Mouse (Mus musculus) kidney, adult 2 months (tissue): Measurements from ENCODE around the gene Inf2. TPM values are rescaled to one million over a fixed set of nuclear protein-coding genes. Genes with fewer than 3 reads are reported as not detected.

Experiments used
- DNase-seq: peaks from one replicate; pipeline ENCODE4 v3.0.0; 2021
- H3K27ac ChIP-seq: fragments of 200-500 bp; 2 replicates; pipeline ENCODE4 v1.5.1; 2012; ENCODE audit warnings: low read depth, low read length, control low read depth, inconsistent platforms; ENCODE audit not compliant: insufficient read depth
- H3K27me3 ChIP-seq: fragments of 200-500 bp; replicated peaks from 2 replicates; pipeline ENCODE4 v1.6.1; 2012; ENCODE audit warnings: mild to moderate bottlenecking, moderate library complexity, low read length, inconsistent platforms; ENCODE audit not compliant: control insufficient read depth, insufficient read depth
- H3K36me3 ChIP-seq: fragments of 200-500 bp; 2 replicates; pipeline ENCODE4 v1.6.1; 2012; ENCODE audit warnings: mild to moderate bottlenecking, moderate library complexity, low read length, inconsistent platforms; ENCODE audit not compliant: control insufficient read depth, insufficient read depth
- H3K4me1 ChIP-seq: fragments of 200-500 bp; 2 replicates; pipeline ENCODE4 v1.6.1; 2011; ENCODE audit warnings: low read length; ENCODE audit not compliant: control insufficient read depth, insufficient read depth
- H3K4me3 ChIP-seq: fragments of 200-500 bp; 2 replicates; pipeline ENCODE4 v1.5.1; 2011; ENCODE audit warnings: mild to moderate bottlenecking, low read depth, low read length, control low read depth; ENCODE audit not compliant: insufficient read depth
- CTCF ChIP-seq: fragments of 200-500 bp; conservative IDR thresholded peaks from 2 replicates; pipeline ENCODE4 v1.5.1; 2011; ENCODE audit warnings: low read depth, mild to moderate bottlenecking, control low read depth, low read length, moderate library complexity, mixed read lengths; ENCODE audit not compliant: insufficient read depth, insufficient read length
- POLR2A ChIP-seq: fragments of 200-500 bp; IDR thresholded peaks from one replicate; pipeline ENCODE4 v1.6.1; 2011; ENCODE audit warnings: low read depth, low read length, control low read depth
- WGBS: fragments of 180-500 bp; shearing (Covaris S2); methylation state at CpG from one replicate; pipeline ENCODE4 v1.1.7; 2018; 5-methylcytosine and 5-hydroxymethylcytosine counted together
- polyA plus RNA-seq: library from polyadenylated mRNA; depleted of rRNA; stranded (reverse); fragments of >200 nt; gene quantifications from 2 replicates; pipeline ENCODE4 v1.2.3, GENCODE M21; 2012

Inf2 gene
- polyA plus RNA-seq, 1 experiment = 9.6 TPM

DNA sequence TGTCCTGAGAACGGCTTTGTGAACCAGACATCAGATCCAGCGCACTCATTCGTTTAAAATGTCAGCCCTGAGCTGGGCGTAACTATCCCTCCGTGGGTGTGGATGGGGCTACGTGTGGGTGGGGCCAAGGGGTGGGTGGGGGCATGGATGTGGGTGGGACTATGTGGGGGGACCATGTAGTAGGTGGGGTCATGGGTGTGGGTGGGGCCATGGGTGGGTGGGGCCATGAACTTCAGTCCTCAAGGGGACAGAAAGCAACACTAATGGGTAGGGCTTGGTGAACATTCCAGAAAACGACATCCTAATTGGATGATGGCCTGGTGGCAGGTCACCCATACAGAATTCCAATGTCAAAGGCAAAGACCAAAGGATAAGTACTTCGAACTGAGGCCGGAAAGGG lies 44.6 kb upstream of the Inf2 start:
- WGBS = 71% methylated on average over 9 of the region's 9 CpGs
- DNase-seq = no peak
- H3K36me3 ChIP-seq = no peaks in the 10 kb centered on the region
- TF ChIP-seq POLR2A (no peak), CTCF (no peak)
- H3K4me1 ChIP-seq = peaks cover 3% of the 10 kb centered on the region; the same call in 1 of the 2 replicates
- no peak overlapping the region for H3K4me3 ChIP-seq
- no peak overlapping the region for H3K27ac ChIP-seq
- no peaks in the 10 kb centered on the region for H3K27me3 ChIP-seq

DNA sequence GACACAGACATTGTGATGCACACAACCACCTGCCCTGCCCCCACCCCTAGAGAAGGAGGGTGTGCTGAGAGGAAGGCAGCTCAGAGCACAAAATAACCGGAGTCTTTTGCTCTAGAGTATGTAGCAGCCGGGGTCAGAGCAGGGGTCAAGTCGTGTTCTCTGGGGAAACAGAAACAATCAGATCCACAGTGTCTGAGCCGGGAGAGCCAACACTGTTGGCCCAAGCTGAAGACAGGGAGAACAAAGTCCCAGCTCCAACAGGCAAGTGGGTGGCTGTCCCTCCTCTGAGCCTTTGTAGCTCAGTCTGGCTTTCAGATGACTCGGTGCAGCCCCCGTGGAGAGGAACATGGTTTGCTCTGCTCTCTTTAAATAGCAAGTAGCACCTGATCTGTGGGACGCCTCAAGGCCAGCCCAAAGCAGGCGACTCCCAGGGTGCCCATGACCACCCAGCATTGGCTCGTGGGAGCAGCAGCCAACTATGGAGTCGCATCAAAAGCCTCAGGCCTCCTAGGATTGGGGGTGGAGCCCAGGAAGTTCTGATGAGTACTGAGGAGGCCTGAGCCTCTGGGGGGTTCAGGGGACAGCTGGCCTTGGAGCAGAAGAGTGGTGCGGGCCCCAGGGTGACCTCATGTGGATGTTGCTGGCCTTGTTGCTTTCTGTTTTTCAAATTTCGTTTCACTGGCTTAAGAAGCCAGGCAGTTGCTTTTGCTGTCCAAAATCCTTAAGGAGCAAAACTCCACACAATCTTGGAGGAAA lies 43.5 kb upstream of the Inf2 start:
- H3K4me1 ChIP-seq = peaks cover 3% of the 10 kb centered on the region; the same call in 1 of the 2 replicates
- 64% methylated on average over 12 of the region's 12 CpGs for WGBS
- no peak overlapping the region for H3K4me3 ChIP-seq
- H3K27me3 ChIP-seq = no peaks in the 10 kb centered on the region
- no peak overlapping the region for H3K27ac ChIP-seq
- TF ChIP-seq POLR2A (no peak), CTCF (no peak)
- DNase-seq = no peak
- no peaks in the 10 kb centered on the region for H3K36me3 ChIP-seq

DNA sequence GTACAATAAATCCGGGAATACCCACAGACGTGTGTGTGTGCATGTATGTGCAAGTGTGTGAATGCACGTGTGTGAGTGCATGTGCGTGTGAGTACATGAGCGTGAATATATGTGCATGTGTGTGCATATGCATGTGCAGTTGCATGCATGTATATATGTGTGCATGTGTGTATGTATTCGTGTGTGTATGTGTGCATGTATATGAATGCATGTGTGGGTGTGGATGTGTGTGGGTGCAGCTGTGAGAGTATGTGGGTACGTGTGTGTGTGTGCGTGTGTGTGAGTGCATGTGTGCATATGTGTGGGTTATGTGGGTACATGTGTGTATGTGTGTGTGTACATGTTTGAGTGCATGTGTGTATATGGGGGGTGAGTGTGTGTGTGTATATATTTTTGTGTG lies 42.5 kb upstream of the Inf2 start:
- no peaks in the 10 kb centered on the region for H3K27me3 ChIP-seq
- H3K27ac ChIP-seq = no peak overlapping the region
- no peaks in the 10 kb centered on the region for H3K36me3 ChIP-seq
- TF ChIP-seq CTCF = no peak
- TF ChIP-seq POLR2A = no peak
- DNase-seq = no peak
- H3K4me1 ChIP-seq = peaks cover 3% of the 10 kb centered on the region; the same call in 1 of the 2 replicates
- no peak overlapping the region for H3K4me3 ChIP-seq
- 95% methylated on average over 8 of the region's 8 CpGs for WGBS

DNA sequence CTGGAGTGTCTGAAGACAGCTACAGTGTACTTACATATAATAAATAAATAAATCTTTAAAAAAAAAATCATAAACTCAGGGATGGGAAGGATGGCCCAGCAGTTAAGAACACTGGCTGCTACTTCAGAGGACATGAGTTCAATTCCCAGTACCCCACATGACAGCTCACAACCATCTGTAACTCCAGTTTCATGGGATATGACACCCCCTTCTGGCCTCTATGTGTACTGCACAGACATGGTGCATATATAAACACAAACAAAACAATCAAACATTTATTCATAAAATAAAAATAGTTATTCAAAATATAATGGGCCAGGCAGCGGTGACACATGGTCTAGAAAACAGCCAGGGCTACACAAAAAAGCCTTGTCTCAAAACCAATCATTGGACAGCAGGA lies 39.3 kb upstream of the Inf2 start:
- DNase-seq = no peak
- Histone ChIP-seq H3K4me1 (no peaks in the 10 kb centered on the region), H3K36me3 (no peaks in the 10 kb centered on the region), H3K27me3 (no peaks in the 10 kb centered on the region), H3K4me3 (no peak overlapping the region), H3K27ac (no peak overlapping the region)
- 100% methylated on average over 1 of the region's 1 CpGs for WGBS
- TF ChIP-seq CTCF = no peak
- TF ChIP-seq POLR2A = no peak

DNA sequence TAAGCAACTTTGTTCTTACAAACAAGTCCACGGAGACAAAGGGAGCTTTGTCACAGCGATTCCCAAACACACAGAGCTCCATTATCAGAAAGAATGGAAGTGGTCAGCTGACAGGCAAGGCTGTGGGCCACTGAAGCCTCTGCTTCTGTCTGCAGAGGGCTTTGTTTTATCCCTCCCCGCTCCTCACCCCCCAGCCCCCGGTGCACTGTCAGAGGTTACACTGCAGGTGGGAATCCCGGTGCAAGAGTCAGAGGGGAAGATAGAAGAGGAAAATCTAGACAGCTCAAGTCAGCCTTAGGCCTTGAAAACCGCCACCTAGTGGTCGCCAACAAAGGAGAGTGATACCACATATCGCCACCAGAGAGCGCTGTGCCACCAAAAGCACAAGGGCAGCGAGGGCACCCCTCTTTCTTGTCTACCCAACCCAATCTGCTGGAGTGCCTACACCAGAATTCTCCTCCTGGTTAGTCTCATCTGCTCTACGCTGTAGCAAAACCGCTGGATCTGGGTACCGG lies 36.7 kb upstream of the Inf2 start:
- TF ChIP-seq CTCF (peak; percentile 100), POLR2A (no peak)
- Histone ChIP-seq H3K4me1 (no peaks in the 10 kb centered on the region), H3K27me3 (no peaks in the 10 kb centered on the region), H3K27ac (no peak overlapping the region), H3K4me3 (no peak overlapping the region), H3K36me3 (no peaks in the 10 kb centered on the region)
- peak; percentile 85 for DNase-seq
- WGBS = 14% methylated on average over 13 of the region's 13 CpGs

DNA sequence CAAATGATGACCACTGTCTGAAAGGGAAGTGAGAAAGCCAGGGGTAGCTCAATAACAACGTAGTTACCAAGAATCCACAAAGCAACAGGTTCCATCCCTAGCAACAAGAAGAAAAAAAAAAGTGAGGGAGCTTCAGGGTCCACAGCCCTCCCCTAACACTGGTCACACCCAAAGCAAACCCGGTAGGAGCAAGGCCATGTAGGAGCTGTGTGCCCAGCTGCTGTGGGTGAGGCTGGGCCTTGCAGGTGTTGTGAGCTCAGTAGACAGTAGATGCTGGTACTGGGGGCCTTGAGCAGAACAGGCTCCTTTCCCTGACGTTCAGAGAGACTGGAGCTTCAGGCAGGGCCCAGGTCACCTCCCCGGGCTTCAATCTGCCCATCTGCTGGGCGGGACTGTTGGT lies 36.1 kb upstream of the Inf2 start:
- no peak overlapping the region for H3K27ac ChIP-seq
- H3K36me3 ChIP-seq = no peaks in the 10 kb centered on the region
- H3K27me3 ChIP-seq = no peaks in the 10 kb centered on the region
- no peaks in the 10 kb centered on the region for H3K4me1 ChIP-seq
- 64% methylated on average over 5 of the region's 5 CpGs for WGBS
- DNase-seq = no peak
- H3K4me3 ChIP-seq = no peak overlapping the region
- TF ChIP-seq POLR2A (no peak), CTCF (no peak)

DNA sequence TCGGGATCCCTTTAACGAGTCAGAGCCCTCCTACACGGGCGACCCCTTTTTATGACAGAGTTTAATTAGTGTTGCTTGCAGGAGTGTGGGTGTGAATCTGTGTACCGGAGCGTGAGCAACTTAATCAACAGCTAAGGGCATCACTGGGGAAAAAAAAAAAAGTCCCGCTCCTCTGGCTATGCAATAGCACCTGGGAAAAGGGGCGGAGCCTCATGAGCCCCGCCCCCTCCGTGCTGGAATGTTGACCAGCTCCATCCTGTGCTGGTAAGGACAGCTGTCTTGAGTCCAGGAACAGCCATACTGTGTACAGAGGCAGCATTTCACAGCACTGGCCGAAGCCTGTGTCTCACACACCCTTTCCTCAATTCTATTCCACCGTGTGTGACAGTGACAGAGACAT lies 33.7 kb upstream of the Inf2 start:
- Histone ChIP-seq H3K27me3 (no peaks in the 10 kb centered on the region), H3K4me3 (no peak overlapping the region), H3K27ac (no peak overlapping the region), H3K36me3 (no peaks in the 10 kb centered on the region), H3K4me1 (0 out of 2 replicates have a peak, but pooled peaks cover 3% of the 10 kb centered on the region)
- TF ChIP-seq POLR2A = no peak
- TF ChIP-seq CTCF = no peak
- peak; percentile 66 for DNase-seq
- 14% methylated on average over 12 of the region's 12 CpGs for WGBS
